Mouse (Mus musculus): ENCODE data around the gene Tpte. TPM values are rescaled to one million over a fixed set of nuclear protein-coding genes. Genes with fewer than 3 reads are reported as not detected.

The Tpte gene
- polyA plus RNA-seq (2017; shearing (Covaris generic)), result not detected

GRCm38 (mm10) chr8:22282999-22283491, at the start of gene Tpte:
Gene Tpte, plus strand, starts transcription at chr8:22283441.

GRCm38 (mm10) chr8:22398142-22398951, 115.1 kb downstream of the Tpte start, which contains the start of gene Slc25a15:
Gene Slc25a15, minus strand, starts transcription at chr8:22398597.

GRCm38 (mm10) chr8:22411282-22411702, 128.1 kb downstream of the Tpte start, which contains the start of gene Mrps31:
Gene Mrps31, plus strand, starts transcription at chr8:22411361.

Other genes starting within 250 kb of the Tpte start
- gene Atp7b, start 223.1 kb upstream of the Tpte start, polyA plus RNA-seq (2017; shearing (Covaris generic)), result 0.12 TPM
- 8.2 TPM for gene Alg11, start 222.7 kb upstream of the Tpte start, polyA plus RNA-seq (2017; shearing (Covaris generic))
- not detected for gene Nek5, start 158.4 kb upstream of the Tpte start, polyA plus RNA-seq (2017; shearing (Covaris generic))
- 5.5 TPM for gene Nek3, start 117.0 kb upstream of the Tpte start, polyA plus RNA-seq (2017; shearing (Covaris generic))
- 0.92 TPM for gene Ckap2, start 97.6 kb upstream of the Tpte start, polyA plus RNA-seq (2017; shearing (Covaris generic))
- 38.8 TPM for gene Vps36, start 90.6 kb upstream of the Tpte start, polyA plus RNA-seq (2017; shearing (Covaris generic))
- 0.57 TPM for gene Thsd1, start 56.1 kb upstream of the Tpte start, polyA plus RNA-seq (2017; shearing (Covaris generic))
- gene Slc25a15, start 115.2 kb downstream of the Tpte start, polyA plus RNA-seq (2017; shearing (Covaris generic)), result 7.7 TPM
- 17.4 TPM for gene Mrps31, start 127.9 kb downstream of the Tpte start, polyA plus RNA-seq (2017; shearing (Covaris generic))

All from naive thymus-derived CD4-positive, alpha-beta T cell, adult 5 months (primary cell).